Mouse (Mus musculus) kidney, adult 2 months (tissue): ENCODE data around the gene Ak7.

Experiments
- CTCF ChIP-seq: fragments of 200-500 bp; conservative IDR thresholded peaks from 2 replicates; pipeline ENCODE4 v1.5.1; 2011; ENCODE audit warnings: low read depth, mild to moderate bottlenecking, control low read depth, low read length, moderate library complexity, mixed read lengths; ENCODE audit not compliant: insufficient read depth, insufficient read length
- POLR2A ChIP-seq: fragments of 200-500 bp; IDR thresholded peaks from one replicate; pipeline ENCODE4 v1.6.1; 2011; ENCODE audit warnings: low read depth, low read length, control low read depth

GRCm38 (mm10) chr12:105810608-105811007 is 104.8 kb downstream of the Ak7 start:
- no peak for TF ChIP-seq CTCF
- no peak for TF ChIP-seq POLR2A
